Mouse (Mus musculus) embryonic facial prominence, embryonic 10.5 days (tissue): ENCODE measurements around the gene C330007P06Rik. TPM values are rescaled to one million over a fixed set of nuclear protein-coding genes. Genes with fewer than 3 reads are reported as not detected.
A peak's percentile ranks its signal among the peaks of the same experiment; 100 is the strongest.
"Not testable (repeated sequence)": the region's sequence is repeated elsewhere in the genome, so short reads cannot be mapped to it uniquely, and the experiment has no call there.

Source experiments
- DNase-seq: peaks from one replicate; pipeline ENCODE4 v3.0.0-alpha.2; 2017; ENCODE audit warnings: low spot score
- H3K27ac ChIP-seq: fragments of 300-500 bp; sonication (generic); replicated peaks from 2 replicates; pipeline ENCODE4 v1.5.1; 2016; ENCODE audit warnings: mild to moderate bottlenecking
- H3K27me3 ChIP-seq: fragments of 300-500 bp; sonication (generic); replicated peaks from 2 replicates; pipeline ENCODE4 v1.6.1; 2016; ENCODE audit warnings: low read depth, mild to moderate bottlenecking; ENCODE audit not compliant: poor library complexity, severe bottlenecking
- H3K36me3 ChIP-seq: fragments of 300-500 bp; sonication (generic); replicated peaks from 2 replicates; pipeline ENCODE4 v1.6.1; 2016; ENCODE audit warnings: mild to moderate bottlenecking, moderate library complexity
- H3K4me1 ChIP-seq: fragments of 300-500 bp; sonication (generic); 2 replicates; pipeline ENCODE4 v1.6.1; 2016
- H3K4me3 ChIP-seq: fragments of 300-500 bp; sonication (generic); 2 replicates; pipeline ENCODE4 v1.5.1; 2016; ENCODE audit warnings: mild to moderate bottlenecking, moderate library complexity
- H3K9me3 ChIP-seq: fragments of 300-500 bp; sonication (generic); 2 replicates; pipeline ENCODE4 v1.6.1; 2016; ENCODE audit warnings: mild to moderate bottlenecking
- WGBS: fragments of 180-500 bp; shearing (Covaris S2); methylation state at CpG from one replicate; pipeline ENCODE4 v1.1.7; 2016; 5-methylcytosine and 5-hydroxymethylcytosine counted together
- polyA plus RNA-seq: library from polyadenylated mRNA; unstranded; fragments of >200 nt; fragmentation: Nextera tagmentation; extraction: Ambion mirVana; gene quantifications from 2 replicates; pipeline ENCODE4 v1.2.1, GENCODE M21; 2016

The C330007P06Rik gene
- 34.1 and 35.4 TPM in 2 replicates for polyA plus RNA-seq

DNA sequence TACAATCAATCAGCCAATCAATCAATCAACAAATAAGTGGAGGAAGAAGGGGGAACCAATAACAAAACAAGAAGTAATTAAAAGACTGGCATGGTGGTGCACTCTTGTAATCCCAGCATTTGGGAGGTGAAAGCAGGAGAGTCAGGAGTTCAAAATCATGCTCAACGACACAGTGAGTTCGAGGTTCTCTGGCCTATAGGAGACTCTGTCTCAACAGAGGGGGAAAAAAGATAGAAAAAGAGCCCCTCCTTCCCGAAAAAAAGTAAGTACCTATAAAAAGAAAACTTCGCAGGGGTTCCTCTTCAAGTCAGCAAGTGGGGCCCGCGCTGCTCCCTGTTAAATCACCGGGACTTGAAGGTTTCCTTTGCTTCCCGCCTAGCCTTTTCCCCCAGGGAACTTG, at the start of gene C330007P06Rik, which contains the start of gene Ube2a:
C330007P06Rik (minus strand) TSS at position 347 of the 400 bp plus-strand sequence.
Ube2a (plus strand) TSS at position 136 of the 400 bp plus-strand sequence.
- 30% methylated on average over 8 of the region's 8 CpGs for WGBS
- no peak for DNase-seq
- H3K36me3 ChIP-seq: peaks cover 7% of the 10 kb centered on the region; the same call in 1 of the 2 replicates
- no peaks in the 10 kb centered on the region for H3K9me3 ChIP-seq
- H3K27ac ChIP-seq: peak within 1 kb of the TSS; percentile 88
- H3K27me3 ChIP-seq: peaks cover 9% of the 10 kb centered on the region
- peaks cover 5% of the 10 kb centered on the region for H3K4me1 ChIP-seq
- peak within 1 kb of the TSS; percentile 76 for H3K4me3 ChIP-seq

DNA sequence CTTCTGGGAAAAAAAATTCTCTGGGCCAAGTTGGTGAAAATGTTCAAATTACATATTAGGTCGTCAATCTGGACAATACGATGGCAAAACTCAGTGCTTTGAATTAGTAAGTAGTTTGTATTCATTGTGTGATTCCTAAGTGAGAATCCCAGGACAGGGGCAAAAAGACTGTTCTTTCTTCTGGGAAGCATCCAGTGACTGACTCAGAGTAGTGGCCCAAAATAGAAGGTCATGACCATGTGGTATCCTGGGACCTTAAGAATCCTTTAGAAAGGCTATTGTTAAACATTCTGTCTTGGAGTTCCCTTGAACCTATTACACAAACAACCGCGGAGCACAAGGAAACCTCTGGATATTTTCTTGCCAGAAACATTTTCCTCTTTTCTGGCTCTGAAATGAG, 47.4 kb upstream of the C330007P06Rik start:
- Histone ChIP-seq H3K4me1 (no peaks in the 10 kb centered on the region), H3K4me3 (no peak overlapping the region), H3K36me3 (peaks cover 11% of the 10 kb centered on the region; the same call in 1 of the 2 replicates), H3K9me3 (no peaks in the 10 kb centered on the region), H3K27me3 (no peaks in the 10 kb centered on the region), H3K27ac (no peak overlapping the region)
- no peak for DNase-seq
- WGBS: 87% methylated on average over 4 of the region's 4 CpGs

DNA sequence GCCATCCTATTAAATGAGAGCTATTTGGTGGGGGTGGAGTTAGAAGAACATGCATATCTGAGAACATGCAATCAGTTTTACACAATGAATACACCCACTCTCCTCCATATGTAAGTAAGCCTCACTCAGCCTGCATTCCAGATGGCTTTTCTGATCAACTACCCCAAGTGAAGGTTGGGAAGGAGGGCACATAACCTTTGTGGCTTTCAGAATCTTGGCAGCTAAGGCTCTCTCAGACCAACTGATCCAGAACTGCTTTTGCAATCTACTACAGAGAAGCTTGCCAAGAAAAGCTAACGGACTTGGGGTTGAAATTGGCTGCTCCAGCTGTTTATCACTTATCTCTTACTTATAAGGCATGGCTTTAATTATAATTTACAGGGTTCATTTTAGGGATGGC, 43.8 kb upstream of the C330007P06Rik start:
- DNase-seq: no peak
- H3K9me3 ChIP-seq: no peaks in the 10 kb centered on the region
- H3K27me3 ChIP-seq: no peaks in the 10 kb centered on the region
- no peak overlapping the region for H3K4me3 ChIP-seq
- no peak overlapping the region for H3K27ac ChIP-seq
- peaks cover 7% of the 10 kb centered on the region; the same call in 1 of the 2 replicates for H3K36me3 ChIP-seq
- 90% methylated on average over 1 of the region's 1 CpGs for WGBS
- no peaks in the 10 kb centered on the region for H3K4me1 ChIP-seq

DNA sequence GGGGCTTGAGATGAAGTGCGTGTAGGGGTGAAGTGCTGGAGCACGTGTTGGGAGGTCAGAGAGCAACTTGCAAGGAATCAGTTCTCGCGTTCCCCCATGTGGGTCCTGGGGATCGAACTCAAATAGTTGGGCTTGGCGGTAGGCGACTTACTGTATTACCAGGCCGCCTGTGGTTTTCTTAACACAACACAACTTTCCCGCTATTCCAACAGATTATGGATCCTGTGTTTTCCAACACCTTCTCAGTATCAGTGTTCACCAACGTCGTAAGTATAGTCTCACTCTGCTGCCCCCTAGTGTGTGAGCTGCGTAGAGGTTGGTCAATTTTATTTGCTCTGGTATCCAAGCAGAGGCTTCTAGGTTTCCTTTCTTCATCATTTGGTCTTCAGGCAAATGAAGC, 37.4 kb upstream of the C330007P06Rik start:
- no peak overlapping the region for H3K4me3 ChIP-seq
- DNase-seq: peak; percentile 35
- H3K4me1 ChIP-seq: no peaks in the 10 kb centered on the region
- H3K36me3 ChIP-seq: no peaks in the 10 kb centered on the region
- no peaks in the 10 kb centered on the region for H3K27me3 ChIP-seq
- WGBS: 50% methylated on average over 12 of the region's 12 CpGs
- H3K27ac ChIP-seq: no peak overlapping the region
- H3K9me3 ChIP-seq: no peaks in the 10 kb centered on the region

DNA sequence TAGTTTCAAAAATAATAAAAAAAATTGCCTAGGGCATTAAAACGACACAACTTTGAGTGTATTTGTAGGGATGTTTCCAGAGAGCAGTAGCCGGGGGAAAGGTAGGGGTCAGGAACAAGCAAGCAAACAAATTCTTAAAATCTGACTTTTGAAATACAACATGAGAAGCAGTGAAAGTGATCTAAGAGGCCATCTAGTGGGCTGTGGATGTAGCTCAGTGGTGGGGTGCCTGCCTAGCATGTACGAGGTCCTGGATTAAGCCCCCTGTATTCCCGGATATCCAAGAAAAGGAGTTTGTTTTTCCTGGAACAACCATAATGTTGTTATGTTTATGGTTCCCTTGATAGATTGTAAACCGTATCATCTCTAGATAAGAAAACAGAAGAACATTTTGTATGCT, 32.6 kb upstream of the C330007P06Rik start:
- peaks cover 6% of the 10 kb centered on the region; the same call in 1 of the 2 replicates for H3K4me1 ChIP-seq
- DNase-seq: no peak
- no peaks in the 10 kb centered on the region for H3K36me3 ChIP-seq
- H3K27me3 ChIP-seq: no peaks in the 10 kb centered on the region
- 38% methylated on average over 5 of the region's 5 CpGs for WGBS
- H3K27ac ChIP-seq: no peak overlapping the region
- H3K4me3 ChIP-seq: no peak overlapping the region
- no peaks in the 10 kb centered on the region for H3K9me3 ChIP-seq

DNA sequence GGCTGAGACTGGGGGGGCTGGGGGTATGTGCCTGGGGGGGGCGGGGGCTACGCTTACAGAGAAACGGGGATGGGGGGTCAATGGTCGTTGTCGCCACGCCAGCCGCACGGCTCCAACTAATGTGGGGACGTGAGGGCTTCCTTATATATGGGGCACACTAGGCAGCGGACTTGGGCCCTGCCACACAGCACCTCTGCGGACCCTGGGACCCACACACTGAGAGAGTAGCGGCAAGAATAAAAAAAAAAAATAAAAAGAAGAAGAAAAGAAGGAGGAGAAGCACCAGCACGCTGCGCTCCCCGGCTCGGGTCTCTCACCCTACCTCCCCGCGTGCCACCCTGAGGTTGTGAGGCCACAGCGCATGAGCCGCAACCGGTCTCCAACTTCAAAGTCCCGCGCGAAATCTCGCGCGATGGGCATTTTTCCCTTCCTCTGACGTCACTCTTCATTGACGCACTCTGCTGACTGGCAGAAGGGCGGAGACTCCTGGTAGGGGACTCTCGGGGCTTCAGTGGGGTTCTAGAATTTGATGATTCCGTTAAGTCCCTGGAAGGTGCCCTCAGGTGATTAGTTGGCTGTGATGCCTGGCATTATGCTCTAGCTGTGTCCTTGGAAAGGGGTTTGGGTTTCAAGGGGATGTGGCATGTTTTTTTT, 29.3 kb upstream of the C330007P06Rik start:
- Histone ChIP-seq H3K27ac (peak overlapping the region; percentile 85), H3K4me3 (peak overlapping the region; percentile 71), H3K9me3 (no peaks in the 10 kb centered on the region), H3K4me1 (peaks cover 6% of the 10 kb centered on the region; the same call in 1 of the 2 replicates), H3K27me3 (no peaks in the 10 kb centered on the region), H3K36me3 (no peaks in the 10 kb centered on the region)
- WGBS: 16% methylated on average over 32 of the region's 32 CpGs
- DNase-seq: peak; percentile 92

DNA sequence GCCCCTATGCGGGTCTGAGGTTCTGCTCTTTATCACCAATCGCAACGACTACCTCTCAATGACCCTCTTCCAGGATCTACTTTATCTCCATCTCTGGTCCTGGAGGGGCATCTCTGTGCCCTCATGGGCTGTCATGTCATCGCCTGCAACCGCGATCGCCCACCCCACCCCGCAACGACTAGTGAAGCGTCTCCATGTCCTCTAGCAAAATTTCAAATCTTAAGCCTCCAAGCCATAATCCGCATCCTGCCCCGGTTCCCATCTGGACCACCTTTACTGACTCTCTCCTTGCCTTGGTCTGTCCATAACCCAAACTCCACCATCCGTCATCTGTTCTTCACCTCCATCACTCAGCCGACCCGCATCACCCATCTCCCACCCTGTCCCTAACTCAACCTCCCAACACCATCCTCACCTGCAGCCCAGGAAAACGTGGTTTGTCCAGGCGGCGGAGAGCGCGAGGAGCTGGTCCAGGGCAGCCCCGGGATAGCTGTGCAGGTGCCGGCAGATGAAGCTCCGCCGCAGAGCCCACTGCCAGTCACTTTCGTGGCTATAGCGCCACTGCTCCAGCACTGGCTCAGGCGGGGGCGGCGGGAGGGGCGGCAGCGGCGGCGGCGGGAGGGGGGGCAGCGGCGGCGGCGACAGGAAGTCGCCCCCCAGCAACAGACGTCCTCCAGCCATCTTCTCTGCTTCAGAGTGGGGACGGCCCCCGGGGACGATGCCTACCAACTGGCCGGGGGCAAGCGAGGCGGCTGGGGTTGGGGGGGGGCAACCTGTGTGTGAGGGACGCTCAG, 28.6 kb upstream of the C330007P06Rik start, which contains the start of gene Nkrf:
Nkrf (minus strand) TSS at position 579 of the 794 bp plus-strand sequence.
- WGBS: 27% methylated on average over 47 of the region's 47 CpGs
- Histone ChIP-seq H3K27me3 (no peaks in the 10 kb centered on the region), H3K9me3 (no peaks in the 10 kb centered on the region), H3K4me3 (peak within 1 kb of the TSS; percentile 71), H3K27ac (peak within 1 kb of the TSS; percentile 85), H3K36me3 (no peaks in the 10 kb centered on the region), H3K4me1 (peaks cover 6% of the 10 kb centered on the region; the same call in 1 of the 2 replicates)
- peak; percentile 52 for DNase-seq

DNA sequence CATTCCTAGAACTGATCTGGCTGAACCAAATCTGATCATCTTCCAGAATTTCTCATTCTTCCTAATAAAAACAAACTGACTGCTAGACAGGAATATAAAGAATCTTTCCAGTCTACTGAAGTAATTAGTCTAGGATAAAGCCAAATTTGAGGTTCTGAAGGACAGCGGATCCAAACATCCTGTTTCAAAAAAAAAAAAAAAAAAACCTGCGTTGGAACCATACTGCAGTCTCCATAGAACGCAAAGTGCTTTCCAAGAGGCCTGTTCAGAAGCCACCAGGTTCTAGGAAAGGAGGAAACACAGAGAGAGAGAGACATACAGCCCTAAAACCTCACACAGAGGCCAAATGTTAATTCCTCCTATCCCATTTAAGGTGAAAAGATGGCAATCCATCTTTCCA, 27.7 kb upstream of the C330007P06Rik start:
- peaks cover 6% of the 10 kb centered on the region; the same call in 1 of the 2 replicates for H3K4me1 ChIP-seq
- WGBS: 43% methylated on average over 3 of the region's 3 CpGs

DNA sequence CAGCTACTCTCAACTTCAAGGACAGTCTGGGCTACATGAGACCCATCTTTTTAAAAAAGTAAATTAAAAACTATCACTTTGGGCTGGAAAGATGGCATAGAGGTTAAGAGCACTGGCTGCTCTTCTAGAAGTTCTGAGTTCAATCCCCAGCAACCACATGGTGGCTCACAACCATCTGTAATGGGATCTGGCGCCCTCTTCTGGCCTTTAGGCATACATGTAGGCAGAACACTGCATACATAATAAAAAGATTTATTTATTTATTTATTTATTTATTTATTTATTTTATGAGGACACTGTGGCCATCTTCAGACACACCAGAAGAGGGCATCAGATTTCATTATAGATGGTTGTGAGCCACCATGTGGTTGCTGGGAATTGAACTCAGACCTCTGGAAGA, 25.0 kb upstream of the C330007P06Rik start:
- WGBS: 26% methylated on average over 1 of the region's 1 CpGs
- not testable (repeated sequence) for H3K27ac ChIP-seq, H3K4me3 ChIP-seq, H3K9me3 ChIP-seq, H3K27me3 ChIP-seq, H3K36me3 ChIP-seq, DNase-seq, H3K4me1 ChIP-seq

More for the DNA sequence above, 27.7 kb upstream of the C330007P06Rik start:
- Histone ChIP-seq H3K27me3 (no peaks in the 10 kb centered on the region), H3K9me3 (no peaks in the 10 kb centered on the region), H3K36me3 (no peaks in the 10 kb centered on the region), H3K27ac (no peak overlapping the region), H3K4me3 (peak overlapping the region; percentile 71)
- no peak for DNase-seq

DNA sequence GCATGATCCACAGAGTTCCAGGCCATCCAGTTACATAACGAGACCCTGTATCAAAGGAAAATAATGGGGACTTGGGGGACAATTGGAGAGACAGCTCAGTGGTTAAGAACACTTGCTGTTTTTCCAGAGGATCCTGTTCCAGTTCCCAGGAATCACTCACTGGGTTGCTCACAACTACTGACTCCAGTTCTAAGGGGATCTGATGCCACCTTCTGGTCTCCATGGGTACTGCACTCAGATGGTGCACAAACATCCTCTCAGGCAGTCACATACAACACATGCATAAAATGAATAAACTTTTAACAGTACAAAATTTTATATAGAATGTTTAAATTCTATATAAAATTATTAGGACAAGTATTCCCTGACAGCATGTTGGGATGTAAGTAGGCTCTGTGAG, 10.8 kb upstream of the C330007P06Rik start:
- Histone ChIP-seq H3K4me1 (no peaks in the 10 kb centered on the region), H3K36me3 (peaks cover 51% of the 10 kb centered on the region), H3K27ac (no peak overlapping the region), H3K27me3 (no peaks in the 10 kb centered on the region), H3K9me3 (0 out of 2 replicates have a peak, but pooled peaks cover 4% of the 10 kb centered on the region), H3K4me3 (no peak overlapping the region)
- WGBS: 86% methylated on average over 1 of the region's 1 CpGs
- DNase-seq: no peak

DNA sequence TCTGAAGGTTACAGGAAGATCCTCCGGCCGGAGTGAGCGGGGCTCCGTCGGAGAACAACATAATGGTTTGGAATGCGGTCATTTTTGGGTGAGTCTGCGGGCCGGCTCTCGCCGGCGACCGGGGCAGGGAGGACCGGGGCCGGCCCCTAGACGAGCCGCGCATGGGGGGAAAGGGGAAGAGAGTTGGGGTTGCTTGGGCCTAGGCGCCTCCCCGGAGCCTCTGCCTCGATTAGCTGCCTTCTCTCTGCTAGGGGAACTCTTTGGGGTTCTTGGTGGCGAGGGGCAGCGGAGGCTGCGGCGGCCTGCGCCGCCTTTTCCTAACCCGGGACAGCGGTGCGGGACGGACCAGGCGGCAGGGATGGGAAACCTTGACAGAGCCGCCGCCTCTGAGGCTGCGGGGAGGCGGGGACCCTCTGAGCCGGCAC, 805 bp upstream of the C330007P06Rik start:
- Histone ChIP-seq H3K4me1 (peaks cover 5% of the 10 kb centered on the region), H3K27ac (peak overlapping the region; percentile 88), H3K9me3 (no peaks in the 10 kb centered on the region), H3K36me3 (peaks cover 7% of the 10 kb centered on the region; the same call in 1 of the 2 replicates), H3K27me3 (peaks cover 9% of the 10 kb centered on the region), H3K4me3 (peak overlapping the region; percentile 76)
- WGBS: 13% methylated on average over 36 of the region's 36 CpGs
- DNase-seq: no peak

DNA sequence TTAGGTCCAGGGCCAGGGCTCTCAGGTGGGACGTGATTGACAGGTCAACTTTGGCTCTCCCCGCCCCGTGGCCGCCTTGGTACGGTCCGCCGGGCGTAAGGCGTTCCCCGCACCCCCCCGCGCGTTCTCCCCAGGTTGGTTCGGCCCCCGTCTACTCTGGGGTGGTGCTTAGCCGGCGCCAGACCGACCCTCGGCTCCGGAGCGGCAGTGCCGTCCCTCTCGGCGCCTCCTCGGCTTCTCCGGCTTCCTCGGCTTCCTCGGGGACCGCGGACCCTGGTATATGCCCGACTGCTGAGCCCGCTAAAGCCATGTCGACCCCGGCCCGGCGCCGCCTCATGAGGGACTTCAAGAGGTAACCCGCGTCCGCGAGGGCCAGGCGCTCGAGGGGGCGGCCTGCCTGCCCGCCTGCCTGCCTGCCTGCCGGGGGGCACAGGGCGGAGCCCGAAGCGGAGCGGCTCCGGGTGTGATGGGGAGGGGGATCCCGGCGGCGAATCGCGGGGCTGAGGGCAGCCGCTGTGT, 326 bp upstream of the C330007P06Rik start:
- Histone ChIP-seq H3K27me3 (peaks cover 9% of the 10 kb centered on the region), H3K36me3 (peaks cover 7% of the 10 kb centered on the region; the same call in 1 of the 2 replicates), H3K4me3 (peak overlapping the region; percentile 76), H3K4me1 (peaks cover 5% of the 10 kb centered on the region), H3K9me3 (no peaks in the 10 kb centered on the region), H3K27ac (peak overlapping the region; percentile 88)
- peak; percentile 92 for DNase-seq
- WGBS: 15% methylated on average over 57 of the region's 57 CpGs
